Mouse (Mus musculus): ENCODE data around the gene Maml2.
A peak's percentile ranks its signal among the peaks of the same experiment; 100 is the strongest.
"Not testable (repeated sequence)": the region's sequence is repeated elsewhere in the genome, so short reads cannot be mapped to it uniquely, and the experiment has no call there.

The Maml2 gene

GRCm38 (mm10) chr9:13715891-13716290 is 418.1 kb downstream of the Maml2 start:
- not testable (repeated sequence) for DNase-seq (ENCODE audit: low spot score in 2 of 2)

- DNase-seq (ENCODE audit: low spot score in 2 of 2): peak; percentile 30 to 63
Measured at GRCm38 (mm10) chr9:13716316-13717099, 418.8 kb downstream of the Maml2 start.

- DNase-seq (ENCODE audit: low spot score in 2 of 2): no peak
Measured at GRCm38 (mm10) chr9:13748404-13748797, 450.6 kb downstream of the Maml2 start, which contains the start of gene Mtmr2. Gene Mtmr2 (plus strand): TSS chr9:13748410.

- DNase-seq (ENCODE audit: low spot score in 2 of 2): peak; percentile 90 to 92
Measured at GRCm38 (mm10) chr9:13748798-13749674, 451.3 kb downstream of the Maml2 start.

GRCm38 (mm10) chr9:13749675-13749998 is 451.9 kb downstream of the Maml2 start:
- no peak for DNase-seq (ENCODE audit: low spot score in 2 of 2)

GRCm38 (mm10) chr9:13752543-13752942 is 454.8 kb downstream of the Maml2 start:
- no peak for DNase-seq (ENCODE audit: low spot score in 2 of 2)
